Mouse (Mus musculus): Measurements from ENCODE around the gene Vsig10. TPM values are rescaled to one million over a fixed set of nuclear protein-coding genes. Genes with fewer than 3 reads are reported as not detected.

Gene Vsig10
- polyA plus RNA-seq, 1 experiment from 2014 or later: 2.0 TPM

- H3K4me3 ChIP-seq (ENCODE audit: low read depth, low read length): no peak overlapping the region
- WGBS: 59% methylated on average over 14 of the region's 14 CpGs
- H3K27me3 ChIP-seq (ENCODE audit: control insufficient read depth, insufficient read depth, low read length): no peaks in the 10 kb centered on the region
- no peaks in the 10 kb centered on the region for H3K36me3 ChIP-seq (ENCODE audit: control insufficient read depth, insufficient read depth, low read length)
- no peaks in the 10 kb centered on the region for H3K9me3 ChIP-seq (ENCODE audit: control insufficient read depth, low read length)
- H3K4me1 ChIP-seq (replicated peaks; ENCODE audit: control insufficient read depth, insufficient read depth, low read length): peaks cover 2% of the 10 kb centered on the region; the same call in 1 of the 2 replicates
- ATAC-seq (ENCODE audit: low FRiP score): no peak
- no peak overlapping the region; the same call in 1 of the 2 replicates for H3K4me2 ChIP-seq (replicated peaks; ENCODE audit: low read depth, low read length)
- no peak for DNase-seq (ENCODE audit: low spot score)
- H3K27ac ChIP-seq (ENCODE audit: low read depth, low read length): no peak overlapping the region
- no peak overlapping the region for H3K9ac ChIP-seq (ENCODE audit: low read depth, low read length)
These were observed 36.9 kb downstream of the Vsig10 start for GRCm38 (mm10) chr5:117355648-117356303.

- Histone ChIP-seq H3K27ac (ENCODE audit: low read depth, low read length) (peak overlapping the region; percentile 93), H3K36me3 (ENCODE audit: control insufficient read depth, insufficient read depth, low read length) (no peaks in the 10 kb centered on the region), H3K9me3 (ENCODE audit: control insufficient read depth, low read length) (no peaks in the 10 kb centered on the region), H3K4me3 (ENCODE audit: low read depth, low read length) (peak overlapping the region; percentile 93), H3K27me3 (ENCODE audit: control insufficient read depth, insufficient read depth, low read length) (no peaks in the 10 kb centered on the region), H3K4me2 (replicated peaks; ENCODE audit: low read depth, low read length) (peak overlapping the region; percentile 86), H3K4me1 (replicated peaks; ENCODE audit: control insufficient read depth, insufficient read depth, low read length) (peaks cover 2% of the 10 kb centered on the region; the same call in 1 of the 2 replicates), H3K9ac (ENCODE audit: low read depth, low read length) (peak overlapping the region; percentile 94)
- ATAC-seq (ENCODE audit: low FRiP score) (peak; percentile 64), DNase-seq (ENCODE audit: low spot score) (peak; percentile 64)
- under 1% methylated on average over 24 of the region's 24 CpGs for WGBS
These were observed 37.7 kb downstream of the Vsig10 start for GRCm38 (mm10) chr5:117356365-117357128.

- peaks cover 2% of the 10 kb centered on the region; the same call in 1 of the 2 replicates for H3K4me1 ChIP-seq (replicated peaks; ENCODE audit: control insufficient read depth, insufficient read depth, low read length)
- ATAC-seq (ENCODE audit: low FRiP score) (peak; percentile 80), DNase-seq (ENCODE audit: low spot score) (peak; percentile 81)
- H3K36me3 ChIP-seq (ENCODE audit: control insufficient read depth, insufficient read depth, low read length): no peaks in the 10 kb centered on the region
- peak within 1 kb of the TSS; percentile 86 for H3K4me2 ChIP-seq (replicated peaks; ENCODE audit: low read depth, low read length)
- no peaks in the 10 kb centered on the region for H3K27me3 ChIP-seq (ENCODE audit: control insufficient read depth, insufficient read depth, low read length)
- WGBS: 0% methylated on average over 1 of the region's 54 CpGs
- peak within 1 kb of the TSS; percentile 94 for H3K9ac ChIP-seq (ENCODE audit: low read depth, low read length)
- peak within 1 kb of the TSS; percentile 93 for H3K27ac ChIP-seq (ENCODE audit: low read depth, low read length)
- H3K9me3 ChIP-seq (ENCODE audit: control insufficient read depth, low read length): no peaks in the 10 kb centered on the region
- H3K4me3 ChIP-seq (ENCODE audit: low read depth, low read length): peak within 1 kb of the TSS; percentile 93
These were observed 38.2 kb downstream of the Vsig10 start, which contains the start of gene Wsb2 for GRCm38 (mm10) chr5:117357129-117357477. TSS of gene Wsb2 (plus strand) at chr5:117357304.

GRCm38 (mm10) chr5:117357478-117358247 lies 38.8 kb downstream of the Vsig10 start:
- Histone ChIP-seq H3K4me1 (replicated peaks; ENCODE audit: control insufficient read depth, insufficient read depth, low read length) (peaks cover 2% of the 10 kb centered on the region; the same call in 1 of the 2 replicates), H3K4me2 (replicated peaks; ENCODE audit: low read depth, low read length) (peak overlapping the region; percentile 86), H3K4me3 (ENCODE audit: low read depth, low read length) (peak overlapping the region; percentile 93), H3K36me3 (ENCODE audit: control insufficient read depth, insufficient read depth, low read length) (no peaks in the 10 kb centered on the region), H3K9me3 (ENCODE audit: control insufficient read depth, low read length) (no peaks in the 10 kb centered on the region), H3K27me3 (ENCODE audit: control insufficient read depth, insufficient read depth, low read length) (no peaks in the 10 kb centered on the region), H3K9ac (ENCODE audit: low read depth, low read length) (peak overlapping the region; percentile 94), H3K27ac (ENCODE audit: low read depth, low read length) (peak overlapping the region; percentile 93)
- ATAC-seq (ENCODE audit: low FRiP score) (peak; percentile 70), DNase-seq (ENCODE audit: low spot score) (peak; percentile 62)
- WGBS: under 1% methylated on average over 41 of the region's 49 CpGs

- H3K36me3 ChIP-seq (ENCODE audit: control insufficient read depth, insufficient read depth, low read length): no peaks in the 10 kb centered on the region
- H3K27me3 ChIP-seq (ENCODE audit: control insufficient read depth, insufficient read depth, low read length): no peaks in the 10 kb centered on the region
- 8% methylated on average over 6 of the region's 6 CpGs for WGBS
- peaks cover 2% of the 10 kb centered on the region; the same call in 1 of the 2 replicates for H3K4me1 ChIP-seq (replicated peaks; ENCODE audit: control insufficient read depth, insufficient read depth, low read length)
- H3K9ac ChIP-seq (ENCODE audit: low read depth, low read length): peak overlapping the region; percentile 94
- no peak for DNase-seq (ENCODE audit: low spot score)
- no peak for ATAC-seq (ENCODE audit: low FRiP score)
- peak overlapping the region; percentile 93 for H3K4me3 ChIP-seq (ENCODE audit: low read depth, low read length)
- H3K27ac ChIP-seq (ENCODE audit: low read depth, low read length): peak overlapping the region; percentile 93; the same call in 1 of the 2 replicates
- no peaks in the 10 kb centered on the region for H3K9me3 ChIP-seq (ENCODE audit: control insufficient read depth, low read length)
- H3K4me2 ChIP-seq (replicated peaks; ENCODE audit: low read depth, low read length): peak overlapping the region; percentile 86
These were observed 39.4 kb downstream of the Vsig10 start for GRCm38 (mm10) chr5:117358248-117358630.

- H3K4me1 ChIP-seq (replicated peaks; ENCODE audit: control insufficient read depth, insufficient read depth, low read length): peaks cover 2% of the 10 kb centered on the region; the same call in 1 of the 2 replicates
- no peak overlapping the region for H3K9ac ChIP-seq (ENCODE audit: low read depth, low read length)
- no peak overlapping the region for H3K4me3 ChIP-seq (ENCODE audit: low read depth, low read length)
- H3K27me3 ChIP-seq (ENCODE audit: control insufficient read depth, insufficient read depth, low read length): no peaks in the 10 kb centered on the region
- ATAC-seq (ENCODE audit: low FRiP score) (no peak), DNase-seq (ENCODE audit: low spot score) (peak; percentile 77)
- no peak overlapping the region; the same call in 1 of the 2 replicates for H3K4me2 ChIP-seq (replicated peaks; ENCODE audit: low read depth, low read length)
- H3K36me3 ChIP-seq (ENCODE audit: control insufficient read depth, insufficient read depth, low read length): no peaks in the 10 kb centered on the region
- H3K9me3 ChIP-seq (ENCODE audit: control insufficient read depth, low read length): no peaks in the 10 kb centered on the region
- WGBS: 39% methylated on average over 11 of the region's 11 CpGs
- no peak overlapping the region for H3K27ac ChIP-seq (ENCODE audit: low read depth, low read length)
These were observed 39.8 kb downstream of the Vsig10 start for GRCm38 (mm10) chr5:117358725-117359124.

- no peak overlapping the region for H3K4me3 ChIP-seq (ENCODE audit: low read depth, low read length)
- ATAC-seq (ENCODE audit: low FRiP score) (no peak), DNase-seq (ENCODE audit: low spot score) (no peak)
- WGBS: 53% methylated on average over 7 of the region's 7 CpGs
- peaks cover 2% of the 10 kb centered on the region; the same call in 1 of the 2 replicates for H3K4me1 ChIP-seq (replicated peaks; ENCODE audit: control insufficient read depth, insufficient read depth, low read length)
- no peaks in the 10 kb centered on the region for H3K27me3 ChIP-seq (ENCODE audit: control insufficient read depth, insufficient read depth, low read length)
- no peak overlapping the region for H3K4me2 ChIP-seq (replicated peaks; ENCODE audit: low read depth, low read length)
- H3K9me3 ChIP-seq (ENCODE audit: control insufficient read depth, low read length): no peaks in the 10 kb centered on the region
- H3K27ac ChIP-seq (ENCODE audit: low read depth, low read length): no peak overlapping the region
- H3K9ac ChIP-seq (ENCODE audit: low read depth, low read length): no peak overlapping the region
- H3K36me3 ChIP-seq (ENCODE audit: control insufficient read depth, insufficient read depth, low read length): no peaks in the 10 kb centered on the region
These were observed 40.8 kb downstream of the Vsig10 start for GRCm38 (mm10) chr5:117359497-117360227.

- Histone ChIP-seq H3K27ac (ENCODE audit: low read depth, low read length) (no peak overlapping the region), H3K4me3 (ENCODE audit: low read depth, low read length) (no peak overlapping the region), H3K9ac (ENCODE audit: low read depth, low read length) (no peak overlapping the region), H3K27me3 (ENCODE audit: control insufficient read depth, insufficient read depth, low read length) (no peaks in the 10 kb centered on the region), H3K36me3 (ENCODE audit: control insufficient read depth, insufficient read depth, low read length) (no peaks in the 10 kb centered on the region), H3K9me3 (ENCODE audit: control insufficient read depth, low read length) (no peaks in the 10 kb centered on the region), H3K4me2 (replicated peaks; ENCODE audit: low read depth, low read length) (no peak overlapping the region), H3K4me1 (replicated peaks; ENCODE audit: control insufficient read depth, insufficient read depth, low read length) (peaks cover 2% of the 10 kb centered on the region; the same call in 1 of the 2 replicates)
- 63% methylated on average over 13 of the region's 13 CpGs for WGBS
- ATAC-seq (ENCODE audit: low FRiP score) (no peak), DNase-seq (ENCODE audit: low spot score) (no peak)
These were observed 41.3 kb downstream of the Vsig10 start for GRCm38 (mm10) chr5:117360228-117360515.
